ENCODE assay signal across 17 mouse cellular contexts in genomic region chr14:73119966-73120365, GRCm38 (mm10). TPM values are rescaled to one million over a fixed set of nuclear protein-coding genes. Genes with fewer than 3 reads are reported as not detected.
DNase-seq lines count a peak whose midpoint lies in the region; ATAC-seq and TF ChIP-seq lines count a peak whose summit lies in the region.
"Had no signal": no experiment of that assay in that cellular context is flagged by ENCODE, and none has a peak within 500 bp of the region (broad histone marks: within the 10 kb centered on the region; RNA-seq: fewer than 3 reads in every experiment).

No protein-coding gene starts in this region.

- no peaks in the 10 kb centered on the region for H3K36me3 ChIP-seq in heart, postnatal 0 days (replicated peaks; ENCODE audit: control insufficient read depth, insufficient read depth, low read length)
- H3K36me3 ChIP-seq: limb, embryonic 13.5 days; midbrain, embryonic 12.5 days had no signal

- no peak for DNase-seq in heart, postnatal 0 days (ENCODE audit: low spot score)
- no peak for DNase-seq in heart, postnatal 14 days
- DNase-seq in thymus, postnatal 14 days, result peak; percentile 16
- DNase-seq in thymus, postnatal 4 days, result no peak
- DNase-seq in induced T-regulatory cell, adult 2 months (ENCODE audit: low read depth), result peak; percentile 31
- no peak for DNase-seq in gastrocnemius, postnatal 10 days
- DNase-seq in adipocyte (ENCODE audit: low spot score) (no peak), MN1 (ENCODE audit: low spot score) (no peak)
- DNase-seq: cerebellum, adult 9-11 months; embryo, embryonic 11 days; heart, postnatal 4 days; kidney, postnatal 14 days; lung, embryonic 14.5 days; right cerebral cortex, postnatal 14 days had no signal

- intact Hi-C loops in heart, postnatal 14 days (cut with DNase I), result loop anchor here (5.0 kb wide), 1 partner anchor 137 kb away; no protein-coding TSS in a partner anchor

- H3K9me3 ChIP-seq in heart, postnatal 0 days (replicated peaks; ENCODE audit: control insufficient read depth, low read length), result no peaks in the 10 kb centered on the region
- H3K9me3 ChIP-seq: limb, embryonic 13.5 days; midbrain, embryonic 12.5 days had no signal

- no peak overlapping the region for H3K4me3 ChIP-seq in heart, postnatal 0 days (ENCODE audit: low read depth, low read length)
- H3K4me3 ChIP-seq: limb, embryonic 13.5 days; midbrain, embryonic 12.5 days had no signal

- no peak for ATAC-seq in heart, postnatal 0 days (ENCODE audit: insufficient read depth, low read depth)
- ATAC-seq: Patski had no signal

- H3K4me1 ChIP-seq in heart, postnatal 0 days (ENCODE audit: control insufficient read depth, insufficient read depth), result no peaks in the 10 kb centered on the region; the same call in 1 of the 2 replicates

- no peak overlapping the region for H3K4me2 ChIP-seq in heart, postnatal 0 days (ENCODE audit: low read depth, low read length)
- H3K4me2 ChIP-seq: limb, embryonic 13.5 days; lung, embryonic 14.5 days; midbrain, embryonic 12.5 days had no signal

- no peak for TF ChIP-seq CTCF in heart, postnatal 0 days (IDR thresholded peaks at IDR 0.05; ENCODE audit: low read depth)

- TF ChIP-seq EP300 in heart, postnatal 0 days (IDR thresholded peaks at IDR 0.05; ENCODE audit: low read depth), result no peak

- WGBS in heart, postnatal 0 days, result 57% methylated on average over 2 of the region's 2 CpGs

- H3K27ac ChIP-seq in heart, postnatal 0 days (ENCODE audit: low read depth), result peak overlapping the region; percentile 56; the same call in 1 of the 2 replicates
- H3K27ac ChIP-seq: limb, embryonic 13.5 days; midbrain, embryonic 12.5 days had no signal

- H3K9ac ChIP-seq in heart, postnatal 0 days (replicated peaks; ENCODE audit: low read depth, low read length), result no peak overlapping the region
- H3K9ac ChIP-seq: limb, embryonic 13.5 days; lung, embryonic 14.5 days; midbrain, embryonic 12.5 days had no signal

- no peaks in the 10 kb centered on the region for H3K27me3 ChIP-seq in heart, postnatal 0 days (ENCODE audit: control insufficient read depth, insufficient read depth, low read length)
- H3K27me3 ChIP-seq: limb, embryonic 13.5 days; midbrain, embryonic 12.5 days; Patski had no signal

RNA-seq across cellular contexts. Expression of gene Rcbtb2, which starts 2.9 kb away (rescaled TPM):
- 57.5 and 68.5 TPM in 2 replicates for total RNA-seq in heart, postnatal 0 days (2014; rRNA removed; ENCODE audit: low replicate concordance)
- 44.9 and 47.8 TPM in 2 replicates for polyA plus RNA-seq in heart, postnatal 0 days (2015; fragmentation: Nextera tagmentation; extraction: Ambion mirVana)
- 10 to 100 TPM; 29.3 to 29.4 TPM for total RNA-seq in heart, postnatal 14 days (2021)
- total RNA-seq in gastrocnemius, postnatal 10 days (2021), result 10 to 100 TPM; 26.1 to 28.9 TPM

Comparison
In these comparisons a context has a peak if more than half of its experiments do, and no peak if none do; other contexts are left out.
1. DNase-seq: peak in thymus, postnatal 14 days (single experiment) and induced T-regulatory cell, adult 2 months (single experiment); none in heart, postnatal 0 days (single experiment), heart, postnatal 14 days (0 of 2), thymus, postnatal 4 days (single experiment), gastrocnemius, postnatal 10 days (single experiment), adipocyte (single experiment) and MN1 (single experiment).